Mouse (Mus musculus): ENCODE results near the gene Tmod1. TPM values are rescaled to one million over a fixed set of nuclear protein-coding genes. Genes with fewer than 3 reads are reported as not detected.
A peak's percentile ranks its signal among the peaks of the same experiment; 100 is the strongest.

Gene Tmod1
- total RNA-seq, 2 experiments from 2014 or later: 173 to 208 TPM

GRCm38 (mm10) chr4:46123358-46123757 lies 84.6 kb downstream of the Tmod1 start:
- no peak for TF ChIP-seq CTCF (IDR thresholded peaks at IDR 0.05)
- no peak for DNase-seq
- intact Hi-C loops (cut with DNase I): loop anchor here (10.0 kb wide), 2 partner anchors 89 to 119 kb away; partner anchors contain the start of gene Tmod1
- no peak overlapping the region for H3K27ac ChIP-seq
- H3K4me3 ChIP-seq: no peak overlapping the region

- Histone ChIP-seq H3K4me3 (no peak overlapping the region), H3K27ac (no peak overlapping the region)
- intact Hi-C loops (cut with DNase I): loop anchor here (1.0 to 10.0 kb wide), 4 partner anchors 92 to 185 kb away; partner anchors contain the start of gene Tmod1
- DNase-seq: peak; percentile 79
- peak; percentile 99 for TF ChIP-seq CTCF (IDR thresholded peaks at IDR 0.05)
Measured at GRCm38 (mm10) chr4:46126541-46126940, 87.8 kb downstream of the Tmod1 start.

GRCm38 (mm10) chr4:46129311-46130004 lies 90.7 kb downstream of the Tmod1 start:
- Histone ChIP-seq H3K27ac (no peak overlapping the region), H3K4me3 (no peak overlapping the region)
- intact Hi-C loops (cut with DNase I): loop anchor here (10.0 kb wide), 2 partner anchors 95 to 125 kb away; partner anchors contain the start of gene Tmod1
- no peak for TF ChIP-seq CTCF (IDR thresholded peaks at IDR 0.05)
- no peak for DNase-seq

- no peak overlapping the region for H3K4me3 ChIP-seq
- DNase-seq: peak; percentile 55
- no peak overlapping the region for H3K27ac ChIP-seq
- intact Hi-C loops (cut with DNase I): no loop called here
- peak; percentile 78 for TF ChIP-seq CTCF (IDR thresholded peaks at IDR 0.05)
Measured at GRCm38 (mm10) chr4:46130221-46130620, 91.5 kb downstream of the Tmod1 start.

- Histone ChIP-seq H3K4me3 (no peak overlapping the region), H3K27ac (no peak overlapping the region)
- TF ChIP-seq CTCF (IDR thresholded peaks at IDR 0.05): no peak
- intact Hi-C loops (cut with DNase I): no loop called here
- DNase-seq: no peak
Measured at GRCm38 (mm10) chr4:46131791-46132190, 93.1 kb downstream of the Tmod1 start.

- peak overlapping the region; percentile 98 for H3K27ac ChIP-seq
- TF ChIP-seq CTCF (IDR thresholded peaks at IDR 0.05): no peak
- no peak for DNase-seq
- intact Hi-C loops (cut with DNase I): loop anchor here (5.0 kb wide), 1 partner anchor 45 kb away; no protein-coding TSS in a partner anchor
- peak overlapping the region; percentile 84 for H3K4me3 ChIP-seq
Measured at GRCm38 (mm10) chr4:46137629-46138286, 99.0 kb downstream of the Tmod1 start.

GRCm38 (mm10) chr4:46138287-46139222 lies 99.8 kb downstream of the Tmod1 start, which contains the start of the genes Ncbp1 and Tstd2:
TSS of gene Ncbp1 (plus strand) at chr4:46138613.
TSS of gene Tstd2 (minus strand) at chr4:46138694.
- TF ChIP-seq CTCF (IDR thresholded peaks at IDR 0.05): no peak
- DNase-seq: peak; percentile 94
- Histone ChIP-seq H3K4me3 (peak within 1 kb of the TSS; percentile 84), H3K27ac (peak within 1 kb of the TSS; percentile 98)
- intact Hi-C loops (cut with DNase I): loop anchor here (5.0 kb wide), 1 partner anchor 44 kb away; no protein-coding TSS in a partner anchor

GRCm38 (mm10) chr4:46144323-46144722 lies 105.6 kb downstream of the Tmod1 start:
- DNase-seq: no peak
- Histone ChIP-seq H3K4me3 (no peak overlapping the region), H3K27ac (no peak overlapping the region)
- TF ChIP-seq CTCF (IDR thresholded peaks at IDR 0.05): peak; percentile 43
- intact Hi-C loops (cut with DNase I): no loop called here

GRCm38 (mm10) chr4:46146881-46147280 lies 108.1 kb downstream of the Tmod1 start:
- Histone ChIP-seq H3K27ac (no peak overlapping the region), H3K4me3 (no peak overlapping the region)
- DNase-seq: no peak
- no peak for TF ChIP-seq CTCF (IDR thresholded peaks at IDR 0.05)
- intact Hi-C loops (cut with DNase I): no loop called here

- Histone ChIP-seq H3K27ac (no peak overlapping the region), H3K4me3 (no peak overlapping the region)
- DNase-seq: no peak
- intact Hi-C loops (cut with DNase I): no loop called here
- TF ChIP-seq CTCF (IDR thresholded peaks at IDR 0.05): no peak
Measured at GRCm38 (mm10) chr4:46151903-46152544, 113.3 kb downstream of the Tmod1 start.

- intact Hi-C loops (cut with DNase I): no loop called here
- Histone ChIP-seq H3K27ac (no peak overlapping the region), H3K4me3 (no peak overlapping the region)
- no peak for TF ChIP-seq CTCF (IDR thresholded peaks at IDR 0.05)
- DNase-seq: no peak
Measured at GRCm38 (mm10) chr4:46164027-46164426, 125.3 kb downstream of the Tmod1 start.

Other genes with a start within 250 kb of the Tmod1 start
- under 1 TPM; 0.23 to 0.95 TPM for gene Aldh1b1, start 239.9 kb upstream of the Tmod1 start, total RNA-seq (2021)
- gene Igfbpl1, start 212.0 kb upstream of the Tmod1 start, total RNA-seq (2021): not detected
- gene Stra6l, start 190.3 kb upstream of the Tmod1 start, total RNA-seq (2021): not detected
- not detected for gene Ccdc180, start 148.6 kb upstream of the Tmod1 start, total RNA-seq (2021)
- 1 to 10 TPM; 8.8 to 9.3 TPM for gene Tdrd7, start 73.6 kb upstream of the Tmod1 start, total RNA-seq (2021)
- gene Ncbp1, start 99.7 kb downstream of the Tmod1 start, total RNA-seq (2021): 10 to 100 TPM; 13.1 to 14.9 TPM
- 10 to 100 TPM in 1 of 2 experiments, 1 to 10 TPM in 1; 9.8 to 11.1 TPM for gene Tstd2, start 99.8 kb downstream of the Tmod1 start, total RNA-seq (2021)
- gene Xpa, start 157.4 kb downstream of the Tmod1 start, total RNA-seq (2021): 1 to 10 TPM; 6.0 to 6.9 TPM

Data from gastrocnemius, adult 2 months (tissue).